Mouse (Mus musculus) CH12.LX (cell line): ENCODE measurements around the gene Mcm9. TPM values are rescaled to one million over a fixed set of nuclear protein-coding genes. Genes with fewer than 3 reads are reported as not detected.

Experiments used
- DNase-seq: peaks from one replicate; pipeline ENCODE4 v3.0.0-alpha.2; 2013; ENCODE audit errors: extremely low read depth
- H3K27ac ChIP-seq: 2 replicates; pipeline ENCODE4 v1.5.1; 2012; ENCODE audit warnings: low read depth, mild to moderate bottlenecking, control low read depth, moderate library complexity; ENCODE audit not compliant: insufficient read depth
- H3K27me3 ChIP-seq: replicated peaks from 2 replicates; pipeline ENCODE3; 2012; ENCODE audit warnings: inconsistent platforms
- H3K36me3 ChIP-seq, 2 experiments: replicated peaks in 1 of 2; 2 replicates each; pipeline versions ENCODE3 to v1.6.1; 2012; ENCODE audit warnings: inconsistent platforms in 1 of 2, low read length in 1 of 2, mild to moderate bottlenecking in 1 of 2, mixed read lengths in 1 of 2, moderate library complexity in 1 of 2; ENCODE audit not compliant: control insufficient read depth in 1 of 2, insufficient read depth in 1 of 2
- H3K4me1 ChIP-seq, 2 experiments: 2 replicates each; pipeline ENCODE4 v1.6.1; 2012; ENCODE audit warnings: inconsistent platforms in 1 of 2, moderate library complexity in 1 of 2; ENCODE audit not compliant: insufficient read depth in 2 of 2, control insufficient read depth in 1 of 2
- H3K4me2 ChIP-seq: 2 replicates; pipeline ENCODE4 v1.6.1; 2012; ENCODE audit warnings: low read depth, mild to moderate bottlenecking, control low read depth; ENCODE audit not compliant: poor library complexity, insufficient read depth, severe bottlenecking
- H3K4me3 ChIP-seq, 3 experiments: fragments of 150-350 bp in 1 of 3; sonication (generic) in 1 of 3; replicated peaks in 1 of 3; 2 replicates each; pipeline versions ENCODE3 to v1.5.1; 2011 to 2012; ENCODE audit warnings: low read depth in 2 of 3, low read length in 2 of 3, mild to moderate bottlenecking in 2 of 3, moderate library complexity in 2 of 3, control low read depth in 1 of 3, improper control_type of control experiment in 1 of 3, inconsistent platforms in 1 of 3, mixed read lengths in 1 of 3; ENCODE audit not compliant: poor library complexity in 1 of 3
- H3K79me2 ChIP-seq: replicated peaks from 2 replicates; pipeline ENCODE4 v1.6.1; 2012; ENCODE audit warnings: mild to moderate bottlenecking, moderate library complexity; ENCODE audit not compliant: control insufficient read depth, poor library complexity, insufficient read depth, severe bottlenecking; ENCODE audit errors: extremely low read depth
- H3K9ac ChIP-seq: 2 replicates; pipeline ENCODE4 v1.6.1; 2012; ENCODE audit warnings: low read depth, mild to moderate bottlenecking, control low read depth, moderate library complexity; ENCODE audit not compliant: insufficient read depth
- H3K9me3 ChIP-seq: replicated peaks from 2 replicates; pipeline ENCODE3; 2012; ENCODE audit warnings: low read length, inconsistent platforms, mixed read lengths
- BHLHE40 ChIP-seq: IDR thresholded peaks from 2 replicates; pipeline ENCODE4 v1.6.1; 2011; ENCODE audit warnings: mild to moderate bottlenecking, low read depth, low read length, improper control_type of control experiment
- CHD2 ChIP-seq: IDR thresholded peaks from 2 replicates; pipeline ENCODE4 v1.6.1; 2011; ENCODE audit warnings: low read length, improper control_type of control experiment
- CTCF ChIP-seq, 2 experiments: IDR thresholded peaks in 1 of 2; conservative IDR thresholded peaks in 1 of 2; 2 replicates each; pipeline ENCODE4 v1.5.1; 2011 to 2012; ENCODE audit warnings: low read depth in 2 of 2, low read length in 2 of 2, improper control_type of control experiment in 1 of 2, inconsistent platforms in 1 of 2, mild to moderate bottlenecking in 1 of 2, moderate library complexity in 1 of 2
- E2F4 ChIP-seq: IDR thresholded peaks from 2 replicates; pipeline ENCODE4 v1.6.1; 2011; ENCODE audit warnings: low read depth, low read length, improper control_type of control experiment; ENCODE audit not compliant: insufficient replicate concordance
- ELF1 ChIP-seq: IDR thresholded peaks from 2 replicates; pipeline ENCODE4 v1.6.1; 2014; ENCODE audit warnings: low read depth, mild to moderate bottlenecking, inconsistent platforms, low read length, improper control_type of control experiment
- EP300 ChIP-seq: IDR thresholded peaks from 2 replicates; pipeline ENCODE4 v1.6.1; 2011; ENCODE audit warnings: low read length, improper control_type of control experiment
- GABPA ChIP-seq: IDR thresholded peaks from 2 replicates; pipeline ENCODE4 v1.6.1; 2012; ENCODE audit warnings: low read depth, low read length, improper control_type of control experiment, inconsistent platforms; ENCODE audit not compliant: insufficient replicate concordance
- IRF4 ChIP-seq: IDR thresholded peaks from 2 replicates; pipeline ENCODE4 v1.6.1; 2014; ENCODE audit warnings: low read depth, mild to moderate bottlenecking, inconsistent platforms, low read length, improper control_type of control experiment
- KAT2A ChIP-seq: IDR thresholded peaks from 2 replicates; pipeline ENCODE4 v1.6.1; 2012; ENCODE audit warnings: low read length, improper control_type of control experiment, inconsistent platforms; ENCODE audit not compliant: insufficient replicate concordance
- MAFK ChIP-seq: IDR thresholded peaks from 2 replicates; pipeline ENCODE4 v1.6.1; 2011; ENCODE audit warnings: low read length, improper control_type of control experiment; ENCODE audit not compliant: insufficient replicate concordance
- MAX ChIP-seq: IDR thresholded peaks from 2 replicates; pipeline ENCODE4 v1.6.1; 2011; ENCODE audit warnings: low read length, improper control_type of control experiment
- MAZ ChIP-seq: IDR thresholded peaks from 2 replicates; pipeline ENCODE4 v1.6.1; 2012; ENCODE audit warnings: low read depth, mild to moderate bottlenecking, inconsistent platforms, low read length, improper control_type of control experiment, moderate library complexity
- MYC ChIP-seq: IDR thresholded peaks from 2 replicates; pipeline ENCODE4 v1.6.1; 2011; ENCODE audit warnings: low read depth, mild to moderate bottlenecking, improper control_type of control experiment, low read length
- NRF1 ChIP-seq: IDR thresholded peaks from 2 replicates; pipeline ENCODE4 v1.6.1; 2014; ENCODE audit warnings: low read depth, mild to moderate bottlenecking, inconsistent platforms, low read length, improper control_type of control experiment, moderate library complexity
- PAX5 ChIP-seq: IDR thresholded peaks from 2 replicates; pipeline ENCODE4 v1.6.1; 2012; ENCODE audit warnings: low read length, inconsistent platforms, mixed read lengths
- POLR2A ChIP-seq: IDR thresholded peaks from 2 replicates; pipeline ENCODE4 v1.6.1; 2011; ENCODE audit warnings: low read depth, mild to moderate bottlenecking, improper control_type of control experiment, low read length
- RAD21 ChIP-seq: IDR thresholded peaks from 2 replicates; pipeline ENCODE4 v1.6.1; 2011; ENCODE audit warnings: low read depth, mild to moderate bottlenecking, low read length, improper control_type of control experiment, moderate library complexity
- RCOR1 ChIP-seq: conservative IDR thresholded peaks from 2 replicates; pipeline ENCODE4 v1.6.1; 2012; ENCODE audit warnings: low read depth, mild to moderate bottlenecking, inconsistent platforms, low read length, improper control_type of control experiment
- SIN3A ChIP-seq: IDR thresholded peaks from 2 replicates; pipeline ENCODE4 v1.6.1; 2012; ENCODE audit warnings: low read length, improper control_type of control experiment, inconsistent platforms
- SMC3 ChIP-seq: IDR thresholded peaks from 2 replicates; pipeline ENCODE4 v1.6.1; 2011; ENCODE audit warnings: low read depth, low read length, improper control_type of control experiment
- TCF12 ChIP-seq: IDR thresholded peaks from 2 replicates; pipeline ENCODE4 v1.6.1; 2014; ENCODE audit warnings: low read depth, mild to moderate bottlenecking, inconsistent platforms, low read length, improper control_type of control experiment
- UBTF ChIP-seq: IDR thresholded peaks from 2 replicates; pipeline ENCODE4 v1.6.1; 2012; ENCODE audit warnings: low read depth, mild to moderate bottlenecking, inconsistent platforms, low read length, improper control_type of control experiment, moderate library complexity
- USF1 ChIP-seq: IDR thresholded peaks from 2 replicates; pipeline ENCODE4 v1.6.1; 2014; ENCODE audit warnings: low read depth, mild to moderate bottlenecking, inconsistent platforms, low read length, improper control_type of control experiment
- USF2 ChIP-seq: conservative IDR thresholded peaks from 2 replicates; pipeline ENCODE4 v1.6.1; 2011; ENCODE audit warnings: low read depth, low read length, improper control_type of control experiment
- ZC3H11A ChIP-seq: IDR thresholded peaks from 2 replicates; pipeline ENCODE4 v1.6.1; 2012; ENCODE audit warnings: low read depth, mild to moderate bottlenecking, inconsistent platforms, low read length, improper control_type of control experiment
- dilution Hi-C: fragments of 300-500 bp; cut with MboI; formaldehyde crosslinking; loops from 2 replicates; pipeline ENCODE4 v1.14.3; 2020; ENCODE audit warnings: low sequenced_read_pairs; ENCODE audit not compliant: extremely low pct_unique_long_range_greater_than_20kb, extremely low pct_ligation_motif_present
- in situ Hi-C: fragments of 300-500 bp; cut with MboI; formaldehyde crosslinking; loops from 3 replicates; pipeline ENCODE4 v1.14.3; 2019; ENCODE audit warnings: low sequenced_read_pairs, low pct_ligation_motif_present, low pct_unique_long_range_greater_than_20kb, mixed read lengths
- polyA plus RNA-seq: library from polyadenylated mRNA; unstranded; fragments of >175 nt; gene quantifications from 2 replicates; pipeline ENCODE4 v1.2.1, GENCODE M21; 2012; ENCODE audit warnings: low read depth; ENCODE audit not compliant: insufficient read length
- total RNA-seq, 2 experiments: library from RNA; depleted of rRNA; stranded (reverse); fragments of 300-350 nt in 1 of 2; fragments of >200 nt in 1 of 2; gene quantifications; 2 replicates each; pipeline ENCODE4 v1.2.3; 2012 to 2014

The Mcm9 gene
- total and polyA plus RNA-seq, 3 experiments, result 6.7 to 15.9 (median 9.7) TPM

GRCm38 (mm10) chr10:53502875-53503816 is 127.1 kb downstream of the Mcm9 start:
- no peak overlapping the region for H3K27ac ChIP-seq
- dilution Hi-C loops, result no loop called here
- no peaks in the 10 kb centered on the region for H3K9me3 ChIP-seq
- no peaks in the 10 kb centered on the region for H3K79me2 ChIP-seq
- no peak for DNase-seq
- no peak overlapping the region for H3K4me2 ChIP-seq
- TF ChIP-seq ELF1 (no peak), UBTF (no peak), RCOR1 (no peak), MYC (no peak), E2F4 (no peak)
- H3K27me3 ChIP-seq, result no peaks in the 10 kb centered on the region
- in situ Hi-C loops, result no loop called here
- H3K4me3 ChIP-seq, result no peak overlapping the region
- no peaks in the 10 kb centered on the region for H3K36me3 ChIP-seq
- peaks cover 2 to 15% of the 10 kb centered on the region in 2 experiments; a peak in 3 of 4 replicates for H3K4me1 ChIP-seq
- no peak overlapping the region for H3K9ac ChIP-seq

DNA sequence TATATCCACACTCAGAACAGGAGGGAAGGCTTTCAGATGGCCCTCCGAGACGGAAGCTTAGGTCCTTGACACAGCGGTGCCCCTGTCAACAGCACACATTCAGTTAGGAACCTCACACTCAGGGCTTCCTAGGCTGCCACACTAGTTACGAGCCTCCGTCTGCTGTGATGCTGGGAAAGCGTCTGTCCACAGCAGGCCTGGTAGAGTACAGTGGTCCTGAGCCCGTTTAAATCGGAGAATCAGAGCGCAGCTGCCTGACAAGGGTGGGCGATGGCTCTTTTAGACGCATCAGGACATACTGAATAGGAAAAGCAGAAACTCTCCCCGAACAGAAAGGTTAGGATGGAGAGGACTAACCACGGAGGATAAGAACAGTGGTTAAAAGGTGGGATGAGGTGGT is 127.8 kb downstream of the Mcm9 start:
- Histone ChIP-seq H3K27ac (no peak overlapping the region), H3K4me2 (no peak overlapping the region), H3K9me3 (no peaks in the 10 kb centered on the region), H3K27me3 (no peaks in the 10 kb centered on the region), H3K4me3 (no peak overlapping the region), H3K9ac (no peak overlapping the region), H3K36me3 (no peaks in the 10 kb centered on the region), H3K79me2 (no peaks in the 10 kb centered on the region), H3K4me1 (peaks cover 2 to 15% of the 10 kb centered on the region in 2 experiments; a peak in 3 of 4 replicates)
- in situ Hi-C loops, result no loop called here
- TF ChIP-seq BHLHE40, result no peak
- DNase-seq, result no peak
- dilution Hi-C loops, result no loop called here

DNA sequence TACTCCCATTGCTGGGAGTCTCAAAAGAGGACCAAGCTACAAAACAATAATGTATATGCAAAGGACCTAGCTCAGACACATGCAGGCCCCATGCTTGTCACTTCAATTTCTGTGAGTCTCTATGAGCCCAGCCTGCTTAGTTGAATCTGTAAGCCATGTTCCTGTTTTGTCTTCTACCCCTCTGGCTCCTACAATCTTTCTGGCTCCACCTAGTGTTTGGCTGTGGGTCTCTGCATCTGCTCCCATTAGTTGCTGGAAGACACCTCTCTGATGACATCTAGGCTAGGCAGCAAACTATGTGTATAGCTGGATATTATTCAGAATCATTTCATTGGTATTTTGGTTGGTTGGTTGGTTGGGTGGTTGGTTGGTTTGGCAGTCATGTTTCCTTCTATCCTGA is 130.7 kb downstream of the Mcm9 start:
- Histone ChIP-seq H3K4me3 (no peak overlapping the region), H3K9ac (no peak overlapping the region), H3K27ac (no peak overlapping the region), H3K27me3 (no peaks in the 10 kb centered on the region), H3K79me2 (no peaks in the 10 kb centered on the region), H3K36me3 (no peaks in the 10 kb centered on the region), H3K4me1 (no peaks in the 10 kb centered on the region), H3K9me3 (no peaks in the 10 kb centered on the region), H3K4me2 (no peak overlapping the region)
- in situ Hi-C loops (no loop called here), dilution Hi-C loops (no loop called here)
- peak; percentile 38 for DNase-seq
- TF ChIP-seq GABPA (no peak), PAX5 (no peak), USF2 (no peak), CTCF (conservative IDR thresholded peaks at IDR 0.05 in 1 of 2, IDR thresholded peaks at IDR 0.05 in 1 of 2; ENCODE audit: low read depth in 2 of 2, low read length in 2 of 2) (peak in 1 of 2 experiments; percentile 70; a peak in 2 of 4 replicates), RCOR1 (no peak), POLR2A (no peak), SMC3 (peak; percentile 72), USF1 (no peak), IRF4 (no peak), TCF12 (no peak), KAT2A (no peak), BHLHE40 (no peak), ZC3H11A (0 out of 2 replicates have a peak, but pooled peaks have one; percentile 21), SIN3A (no peak), MYC (no peak), NRF1 (no peak), MAZ (no peak), MAX (no peak), RAD21 (peak; percentile 50), CHD2 (no peak), EP300 (no peak), MAFK (no peak)
